Mouse (Mus musculus) bone marrow, adult 2 months (tissue): ENCODE measurements around the gene Arl3. TPM values are rescaled to one million over a fixed set of nuclear protein-coding genes. Genes with fewer than 3 reads are reported as not detected.
"Not testable (repeated sequence)": the region's sequence is repeated elsewhere in the genome, so short reads cannot be mapped to it uniquely, and the experiment has no call there.

ENCODE experiments used
- H3K27ac ChIP-seq: fragments of 200-500 bp; 2 replicates; pipeline ENCODE4 v1.5.1; 2012; ENCODE audit warnings: low read depth, mild to moderate bottlenecking, control low read depth, inconsistent platforms, low read length; ENCODE audit not compliant: control insufficient read depth, poor library complexity, insufficient read depth
- H3K4me1 ChIP-seq: fragments of 200-500 bp; 2 replicates; pipeline ENCODE4 v1.6.1; 2011; ENCODE audit warnings: low read length; ENCODE audit not compliant: control insufficient read depth, insufficient read depth
- H3K4me3 ChIP-seq: fragments of 200-500 bp; replicated peaks from 2 replicates; pipeline ENCODE3; 2011; ENCODE audit warnings: mild to moderate bottlenecking, low read depth, low read length, control low read depth; ENCODE audit not compliant: control insufficient read depth
- CTCF ChIP-seq: fragments of 200-500 bp; IDR thresholded peaks from 2 replicates; pipeline ENCODE4 v1.5.1; 2011; ENCODE audit warnings: low read length, control low read depth; ENCODE audit not compliant: control insufficient read depth, insufficient read depth
- POLR2A ChIP-seq: fragments of 200-500 bp; IDR thresholded peaks from 2 replicates; pipeline ENCODE4 v1.6.1; 2011; ENCODE audit warnings: low read depth, mild to moderate bottlenecking, control low read depth, low read length, borderline replicate concordance; ENCODE audit not compliant: control insufficient read depth
- WGBS: fragments of 180-500 bp; shearing (Covaris S2); methylation state at CpG from one replicate; pipeline ENCODE4 v1.1.7; 2018; 5-methylcytosine and 5-hydroxymethylcytosine counted together
- polyA plus RNA-seq: library from polyadenylated mRNA; stranded (reverse); fragments of >200 nt; gene quantifications from 2 replicates; pipeline ENCODE4 v1.2.4, GENCODE M21; 2011; ENCODE audit warnings: low replicate concordance; ENCODE audit not compliant: missing spikeins, insufficient read depth, insufficient read length

Gene Arl3
- polyA plus RNA-seq, 1 experiment = 18.3 TPM

GRCm38 (mm10) chr19:46571878-46572244 is 1.1 kb downstream of the Arl3 start:
- H3K4me1 ChIP-seq = no peaks in the 10 kb centered on the region
- no peak for TF ChIP-seq CTCF
- TF ChIP-seq POLR2A = no peak
- 68% methylated on average over 10 of the region's 10 CpGs for WGBS
- H3K4me3 ChIP-seq = no peak overlapping the region
- no peak overlapping the region for H3K27ac ChIP-seq

GRCm38 (mm10) chr19:46571211-46571877 is 1.7 kb downstream of the Arl3 start:
- not testable (repeated sequence) for H3K4me3 ChIP-seq, H3K27ac ChIP-seq, H3K4me1 ChIP-seq
- WGBS = 85% methylated on average over 3 of the region's 3 CpGs

- Histone ChIP-seq H3K4me1 (no peaks in the 10 kb centered on the region; the same call in 1 of the 2 replicates), H3K4me3 (no peak overlapping the region), H3K27ac (no peak overlapping the region)
- WGBS = 72% methylated on average over 14 of the region's 14 CpGs
- no peak for TF ChIP-seq CTCF
- no peak for TF ChIP-seq POLR2A
These were observed 8.9 kb downstream of the Arl3 start for GRCm38 (mm10) chr19:46564043-46564462.

GRCm38 (mm10) chr19:46563603-46564002 is 9.4 kb downstream of the Arl3 start:
- WGBS = 82% methylated on average over 4 of the region's 4 CpGs
- no peak overlapping the region for H3K27ac ChIP-seq
- TF ChIP-seq CTCF = no peak
- no peak for TF ChIP-seq POLR2A
- no peaks in the 10 kb centered on the region; the same call in 1 of the 2 replicates for H3K4me1 ChIP-seq
- no peak overlapping the region for H3K4me3 ChIP-seq

- no peaks in the 10 kb centered on the region; the same call in 1 of the 2 replicates for H3K4me1 ChIP-seq
- TF ChIP-seq POLR2A = no peak
- TF ChIP-seq CTCF = no peak
- WGBS = 89% methylated on average over 14 of the region's 14 CpGs
- H3K4me3 ChIP-seq = no peak overlapping the region
- no peak overlapping the region for H3K27ac ChIP-seq
These were observed 10.2 kb downstream of the Arl3 start for GRCm38 (mm10) chr19:46562581-46563515.

GRCm38 (mm10) chr19:46562132-46562531 is 10.9 kb downstream of the Arl3 start:
- no peak overlapping the region for H3K27ac ChIP-seq
- no peaks in the 10 kb centered on the region; the same call in 1 of the 2 replicates for H3K4me1 ChIP-seq
- peak; percentile 73 for TF ChIP-seq CTCF
- TF ChIP-seq POLR2A = no peak
- H3K4me3 ChIP-seq = no peak overlapping the region
- WGBS = 21% methylated on average over 1 of the region's 1 CpGs

GRCm38 (mm10) chr19:46558631-46559030 is 14.4 kb downstream of the Arl3 start:
- Histone ChIP-seq H3K4me1 (no peaks in the 10 kb centered on the region; the same call in 1 of the 2 replicates), H3K4me3 (no peak overlapping the region), H3K27ac (no peak overlapping the region)
- WGBS = 86% methylated on average over 12 of the region's 12 CpGs
- TF ChIP-seq CTCF (no peak), POLR2A (no peak)

- Histone ChIP-seq H3K4me3 (no peak overlapping the region), H3K27ac (no peak overlapping the region), H3K4me1 (no peaks in the 10 kb centered on the region; the same call in 1 of the 2 replicates)
- 88% methylated on average over 8 of the region's 8 CpGs for WGBS
- TF ChIP-seq CTCF (no peak), POLR2A (no peak)
These were observed 15.0 kb downstream of the Arl3 start for GRCm38 (mm10) chr19:46558009-46558408.
